Mouse (Mus musculus): ENCODE results near the gene Stx2. TPM values are rescaled to one million over a fixed set of nuclear protein-coding genes. Genes with fewer than 3 reads are reported as not detected.
A peak's percentile ranks its signal among the peaks of the same experiment; 100 is the strongest.

Gene Stx2
- polyA plus RNA-seq, 1 experiment from 2014 or later: 15.0 TPM

DNA sequence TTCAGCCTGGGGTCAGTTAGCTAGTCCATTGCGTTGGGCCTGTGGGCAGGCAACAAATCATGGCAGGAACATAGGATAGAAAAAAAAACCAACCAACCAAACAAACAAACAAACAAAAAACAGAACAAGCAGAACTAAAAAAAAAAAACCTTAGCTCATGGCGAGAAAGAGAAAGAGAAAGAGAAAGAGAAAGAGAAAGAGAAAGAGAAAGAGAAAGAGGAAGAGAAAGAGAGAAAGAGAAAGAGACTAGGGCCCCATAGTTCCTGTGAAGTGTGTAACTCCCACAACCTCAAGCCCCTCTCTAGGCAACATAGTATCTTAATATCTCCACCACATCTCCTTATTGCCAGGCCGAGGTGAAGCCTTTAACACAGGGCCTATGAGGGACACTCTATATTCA, 8.0 kb upstream of the Stx2 start:
- Histone ChIP-seq H3K27me3 (ENCODE audit: control insufficient read depth, insufficient read depth, low read length) (no peaks in the 10 kb centered on the region), H3K27ac (no peak overlapping the region), H3K4me2 (replicated peaks) (no peak overlapping the region), H3K4me3 (replicated peaks; ENCODE audit: low read length) (no peak overlapping the region), H3K36me3 (replicated peaks; ENCODE audit: control insufficient read depth, insufficient read depth) (no peaks in the 10 kb centered on the region), H3K9me3 (ENCODE audit: control insufficient read depth, low read length) (no peaks in the 10 kb centered on the region), H3K9ac (no peak overlapping the region), H3K4me1 (replicated peaks; ENCODE audit: control insufficient read depth, insufficient read depth, low read length) (peaks cover 7% of the 10 kb centered on the region)
- 92% methylated on average over 3 of the region's 3 CpGs for WGBS
- DNase-seq (ENCODE audit: low spot score) (no peak), ATAC-seq (ENCODE audit: low FRiP score) (no peak)

DNA sequence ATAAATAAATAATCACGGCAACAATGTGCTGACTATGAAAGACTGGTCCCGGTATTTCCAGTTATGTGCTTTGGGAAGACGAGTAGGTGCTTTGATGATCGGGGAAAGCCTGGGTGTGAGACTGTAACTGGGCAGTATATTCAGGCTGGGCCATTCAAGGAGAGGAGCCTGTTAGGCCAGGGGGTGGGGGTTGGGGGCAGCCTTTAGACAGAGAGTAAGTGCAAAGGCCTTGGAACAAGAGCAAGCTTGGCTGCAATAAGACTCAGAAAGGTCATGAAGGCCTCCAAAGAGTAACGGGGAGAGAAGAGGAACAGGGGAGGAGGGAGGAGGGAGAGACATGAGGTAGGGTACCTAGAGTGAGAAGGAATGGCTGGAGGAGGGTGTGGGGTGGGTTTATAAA, 7.2 kb upstream of the Stx2 start:
- Histone ChIP-seq H3K9ac (no peak overlapping the region), H3K4me3 (replicated peaks; ENCODE audit: low read length) (no peak overlapping the region), H3K27ac (no peak overlapping the region), H3K36me3 (replicated peaks; ENCODE audit: control insufficient read depth, insufficient read depth) (no peaks in the 10 kb centered on the region), H3K4me1 (replicated peaks; ENCODE audit: control insufficient read depth, insufficient read depth, low read length) (peaks cover 4% of the 10 kb centered on the region; the same call in 1 of the 2 replicates), H3K9me3 (ENCODE audit: control insufficient read depth, low read length) (no peaks in the 10 kb centered on the region), H3K27me3 (ENCODE audit: control insufficient read depth, insufficient read depth, low read length) (no peaks in the 10 kb centered on the region), H3K4me2 (replicated peaks) (no peak overlapping the region)
- ATAC-seq (ENCODE audit: low FRiP score): no peak
- DNase-seq (ENCODE audit: low spot score): no peak
- 86% methylated on average over 5 of the region's 5 CpGs for WGBS

DNA sequence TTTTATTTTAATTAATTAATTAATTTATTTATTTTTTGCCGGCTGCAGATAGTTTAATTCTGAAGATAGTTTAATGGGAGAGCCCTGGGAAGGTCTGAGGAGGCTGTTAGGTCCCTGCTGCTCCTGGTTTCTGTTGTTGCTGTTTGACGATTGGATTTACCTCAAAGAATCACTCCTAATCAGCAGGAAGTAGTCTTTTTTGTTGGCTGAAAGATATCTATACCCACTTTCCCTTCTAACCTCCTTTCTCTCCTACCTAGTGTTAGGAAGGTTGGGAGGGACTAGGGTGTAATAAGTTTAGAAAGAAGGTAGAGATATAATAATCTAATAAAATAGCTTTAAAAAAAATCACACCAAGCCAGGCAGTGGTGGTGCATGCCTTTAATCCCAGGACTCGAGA, 6.6 kb upstream of the Stx2 start:
- H3K4me3 ChIP-seq (replicated peaks; ENCODE audit: low read length): no peak overlapping the region
- no peak overlapping the region for H3K4me2 ChIP-seq (replicated peaks)
- ATAC-seq (ENCODE audit: low FRiP score) (no peak), DNase-seq (ENCODE audit: low spot score) (no peak)
- H3K9me3 ChIP-seq (ENCODE audit: control insufficient read depth, low read length): no peaks in the 10 kb centered on the region
- whole genome bisulfite sequencing: 85% methylated on average over 3 of the region's 3 CpGs
- H3K9ac ChIP-seq: no peak overlapping the region
- H3K27ac ChIP-seq: no peak overlapping the region
- peaks cover 4% of the 10 kb centered on the region; the same call in 1 of the 2 replicates for H3K4me1 ChIP-seq (replicated peaks; ENCODE audit: control insufficient read depth, insufficient read depth, low read length)
- no peaks in the 10 kb centered on the region for H3K27me3 ChIP-seq (ENCODE audit: control insufficient read depth, insufficient read depth, low read length)
- H3K36me3 ChIP-seq (replicated peaks; ENCODE audit: control insufficient read depth, insufficient read depth): no peaks in the 10 kb centered on the region

DNA sequence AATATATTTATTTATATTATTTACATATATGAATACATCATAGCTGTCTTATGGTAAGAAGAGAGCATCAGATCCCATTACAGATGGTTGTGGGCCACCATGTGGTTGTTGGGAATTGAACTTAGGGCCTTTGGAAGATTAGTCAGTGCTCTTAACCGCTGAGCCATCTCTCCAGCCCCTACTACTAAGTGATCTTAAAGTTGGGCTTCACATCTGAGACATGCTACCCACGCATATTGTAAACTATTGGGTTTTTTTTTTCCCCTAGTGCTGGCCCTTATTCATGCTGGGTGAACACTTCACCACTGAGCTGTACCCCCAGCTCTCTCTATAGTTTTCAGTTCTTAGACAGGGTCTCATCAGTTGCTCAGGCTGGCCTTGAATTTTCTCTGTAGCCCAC, 2.6 kb upstream of the Stx2 start:
- 83% methylated on average over 2 of the region's 2 CpGs for WGBS
- no peak for DNase-seq (ENCODE audit: low spot score)

DNA sequence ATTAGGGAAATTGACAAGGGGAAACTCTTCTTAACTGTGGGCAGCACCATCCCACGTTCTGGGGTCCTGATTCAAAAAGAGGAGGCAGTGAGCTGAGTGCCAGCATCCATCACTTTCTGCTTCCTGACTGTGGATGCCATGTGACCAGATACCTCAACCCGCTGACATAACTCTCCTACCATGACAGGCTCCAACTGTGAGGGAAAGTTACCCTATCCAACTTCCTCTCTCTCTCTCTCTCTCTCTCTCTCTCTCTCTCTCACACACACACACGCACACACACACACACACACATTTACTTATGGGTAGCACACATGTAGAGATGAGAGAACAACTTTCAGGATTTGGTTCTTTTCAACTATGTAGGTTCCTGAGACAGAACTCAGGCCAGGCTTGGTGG, 1.2 kb upstream of the Stx2 start:
- H3K4me2 ChIP-seq (replicated peaks): no peak overlapping the region
- H3K27me3 ChIP-seq (ENCODE audit: control insufficient read depth, insufficient read depth, low read length): no peaks in the 10 kb centered on the region
- H3K9ac ChIP-seq: no peak overlapping the region
- H3K27ac ChIP-seq: no peak overlapping the region
- peaks cover 17% of the 10 kb centered on the region for H3K4me1 ChIP-seq (replicated peaks; ENCODE audit: control insufficient read depth, insufficient read depth, low read length)
- no peaks in the 10 kb centered on the region for H3K9me3 ChIP-seq (ENCODE audit: control insufficient read depth, low read length)
- H3K36me3 ChIP-seq (replicated peaks; ENCODE audit: control insufficient read depth, insufficient read depth): peaks cover 8% of the 10 kb centered on the region; the same call in 1 of the 2 replicates
- 78% methylated on average over 3 of the region's 3 CpGs for WGBS
- ATAC-seq (ENCODE audit: low FRiP score) (no peak), DNase-seq (ENCODE audit: low spot score) (no peak)
- H3K4me3 ChIP-seq (replicated peaks; ENCODE audit: low read length): no peak overlapping the region

More for the DNA sequence above, 2.6 kb upstream of the Stx2 start:
- Histone ChIP-seq H3K36me3 (replicated peaks; ENCODE audit: control insufficient read depth, insufficient read depth) (no peaks in the 10 kb centered on the region), H3K27me3 (ENCODE audit: control insufficient read depth, insufficient read depth, low read length) (no peaks in the 10 kb centered on the region), H3K27ac (no peak overlapping the region), H3K9ac (no peak overlapping the region), H3K4me2 (replicated peaks) (no peak overlapping the region), H3K4me3 (replicated peaks; ENCODE audit: low read length) (no peak overlapping the region), H3K4me1 (replicated peaks; ENCODE audit: control insufficient read depth, insufficient read depth, low read length) (peaks cover 13% of the 10 kb centered on the region), H3K9me3 (ENCODE audit: control insufficient read depth, low read length) (no peaks in the 10 kb centered on the region)
- ATAC-seq (ENCODE audit: low FRiP score): no peak

DNA sequence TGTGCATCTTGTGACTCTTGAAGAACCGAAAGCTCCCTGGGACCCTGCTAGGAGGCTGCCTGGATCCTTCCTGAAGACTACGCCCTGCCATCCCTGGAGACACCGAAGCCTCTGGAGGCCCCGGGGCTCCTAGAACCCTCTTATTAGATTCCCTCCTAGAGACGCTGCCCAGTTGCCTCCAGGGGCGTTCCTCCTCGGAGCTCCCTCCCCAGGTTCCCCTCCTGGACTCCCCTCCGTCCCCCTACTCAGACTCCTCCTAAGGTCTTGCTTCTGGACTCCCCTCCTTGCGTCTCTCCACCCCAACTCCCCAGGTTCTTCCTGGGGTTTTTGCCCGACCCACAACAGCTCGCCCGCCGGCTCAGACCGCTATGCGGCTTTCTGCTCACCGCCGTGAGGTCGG, 366 bp downstream of the Stx2 start:
- peak; percentile 40 for DNase-seq (ENCODE audit: low spot score)
- ATAC-seq (ENCODE audit: low FRiP score): no peak; the same call in 1 of the 2 replicates
- WGBS: 0% methylated on average over 17 of the region's 18 CpGs

DNA sequence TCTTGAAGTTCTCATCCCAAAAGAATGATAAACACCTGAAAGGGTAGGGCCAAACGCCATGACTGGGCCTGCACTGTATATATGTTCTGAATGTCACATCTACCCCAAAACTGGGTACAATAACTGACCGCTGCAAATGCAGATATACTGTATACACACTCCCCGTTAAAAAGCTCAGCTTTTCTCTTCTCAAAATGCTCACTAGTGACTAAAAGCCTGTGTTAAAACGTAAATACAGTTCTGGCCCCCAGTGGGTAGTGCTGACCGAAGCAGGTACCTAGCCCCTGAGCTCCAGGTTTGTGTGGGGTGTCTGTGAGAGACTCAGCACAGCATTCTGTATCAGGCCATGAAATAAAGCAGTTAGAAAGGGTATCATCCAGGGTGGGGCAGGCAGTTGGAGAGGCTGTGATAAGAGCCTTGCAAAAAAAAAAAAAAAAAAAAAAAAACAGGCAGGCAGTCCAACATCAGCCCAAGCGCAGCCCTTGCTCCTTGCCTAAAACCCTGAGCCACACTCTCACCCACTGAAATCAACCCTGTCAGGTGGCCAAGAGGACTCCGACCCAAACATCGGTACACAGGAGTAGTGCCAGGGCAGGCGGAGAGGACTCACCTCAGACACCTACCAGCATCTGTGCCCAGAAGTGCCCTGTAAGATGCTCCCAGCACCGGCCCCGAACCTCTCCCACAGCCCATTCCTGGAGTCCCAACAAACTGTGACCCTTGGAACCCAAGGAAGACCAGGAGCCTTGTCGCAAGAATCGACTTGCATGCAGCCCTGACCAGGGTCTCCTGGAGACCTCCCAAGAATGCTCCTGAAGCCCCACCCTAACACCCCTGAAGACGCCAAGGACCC, 1.0 kb downstream of the Stx2 start:
- Histone ChIP-seq H3K4me3 (replicated peaks; ENCODE audit: low read length) (peak overlapping the region; percentile 54), H3K4me1 (replicated peaks; ENCODE audit: control insufficient read depth, insufficient read depth, low read length) (peaks cover 17% of the 10 kb centered on the region), H3K36me3 (replicated peaks; ENCODE audit: control insufficient read depth, insufficient read depth) (peaks cover 8% of the 10 kb centered on the region; the same call in 1 of the 2 replicates), H3K4me2 (replicated peaks) (peak overlapping the region; percentile 51), H3K9me3 (ENCODE audit: control insufficient read depth, low read length) (no peaks in the 10 kb centered on the region), H3K27me3 (ENCODE audit: control insufficient read depth, insufficient read depth, low read length) (no peaks in the 10 kb centered on the region), H3K9ac (peak overlapping the region; percentile 68), H3K27ac (no peak overlapping the region)
- 50% methylated on average over 14 of the region's 14 CpGs for WGBS
- DNase-seq (ENCODE audit: low spot score) (no peak), ATAC-seq (ENCODE audit: low FRiP score) (no peak)

More for the DNA sequence above, 366 bp downstream of the Stx2 start:
- Histone ChIP-seq H3K4me2 (replicated peaks) (peak overlapping the region; percentile 51), H3K4me3 (replicated peaks; ENCODE audit: low read length) (peak overlapping the region; percentile 54), H3K9me3 (ENCODE audit: control insufficient read depth, low read length) (no peaks in the 10 kb centered on the region), H3K27ac (0 out of 2 replicates have a peak overlapping the region, but pooled peaks have one; percentile 3), H3K4me1 (replicated peaks; ENCODE audit: control insufficient read depth, insufficient read depth, low read length) (peaks cover 17% of the 10 kb centered on the region), H3K9ac (peak overlapping the region; percentile 68), H3K27me3 (ENCODE audit: control insufficient read depth, insufficient read depth, low read length) (no peaks in the 10 kb centered on the region), H3K36me3 (replicated peaks; ENCODE audit: control insufficient read depth, insufficient read depth) (peaks cover 8% of the 10 kb centered on the region; the same call in 1 of the 2 replicates)

DNA sequence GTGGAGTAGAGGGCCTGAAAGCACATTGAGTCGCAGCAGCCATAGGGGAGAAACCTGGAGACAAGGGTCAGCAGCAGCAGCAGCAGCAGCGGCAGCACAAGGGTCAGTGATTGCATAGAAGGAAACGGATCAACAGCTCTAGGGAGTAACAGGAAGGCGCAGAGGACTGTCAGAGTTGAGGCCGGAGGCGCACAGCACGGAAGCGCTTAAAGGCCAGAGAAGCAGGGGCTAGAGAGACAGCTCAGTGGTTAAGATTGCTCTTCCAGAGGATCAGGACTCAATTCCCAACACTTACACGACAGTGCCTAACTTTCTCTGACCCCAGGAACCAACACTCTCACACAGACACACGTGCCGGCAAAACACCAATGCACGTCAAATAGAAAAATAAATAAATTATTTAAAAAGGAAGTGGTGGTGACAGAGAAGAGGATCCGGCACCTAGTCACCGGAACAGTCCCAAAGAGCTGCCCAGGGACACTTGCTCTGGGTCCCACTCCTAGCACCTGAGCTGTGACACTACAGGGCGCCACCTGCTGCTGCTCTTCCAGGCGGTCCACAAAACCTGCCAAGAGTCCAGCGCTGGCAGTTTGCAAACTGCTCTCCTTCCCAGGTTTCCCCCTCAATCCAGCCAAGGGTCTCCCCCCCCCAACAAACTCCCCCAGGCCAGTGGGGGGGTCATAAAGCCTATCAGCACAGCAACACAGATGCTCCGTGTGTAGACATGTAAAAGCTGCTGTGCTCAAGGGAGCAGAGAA, 2.2 kb downstream of the Stx2 start:
- Histone ChIP-seq H3K4me3 (replicated peaks; ENCODE audit: low read length) (no peak overlapping the region), H3K4me2 (replicated peaks) (no peak overlapping the region), H3K27ac (no peak overlapping the region), H3K4me1 (replicated peaks; ENCODE audit: control insufficient read depth, insufficient read depth, low read length) (peaks cover 17% of the 10 kb centered on the region), H3K36me3 (replicated peaks; ENCODE audit: control insufficient read depth, insufficient read depth) (peaks cover 8% of the 10 kb centered on the region; the same call in 1 of the 2 replicates), H3K9ac (no peak overlapping the region), H3K27me3 (ENCODE audit: control insufficient read depth, insufficient read depth, low read length) (no peaks in the 10 kb centered on the region), H3K9me3 (ENCODE audit: control insufficient read depth, low read length) (no peaks in the 10 kb centered on the region)
- DNase-seq (ENCODE audit: low spot score) (no peak), ATAC-seq (ENCODE audit: low FRiP score) (no peak)
- 73% methylated on average over 18 of the region's 18 CpGs for WGBS

DNA sequence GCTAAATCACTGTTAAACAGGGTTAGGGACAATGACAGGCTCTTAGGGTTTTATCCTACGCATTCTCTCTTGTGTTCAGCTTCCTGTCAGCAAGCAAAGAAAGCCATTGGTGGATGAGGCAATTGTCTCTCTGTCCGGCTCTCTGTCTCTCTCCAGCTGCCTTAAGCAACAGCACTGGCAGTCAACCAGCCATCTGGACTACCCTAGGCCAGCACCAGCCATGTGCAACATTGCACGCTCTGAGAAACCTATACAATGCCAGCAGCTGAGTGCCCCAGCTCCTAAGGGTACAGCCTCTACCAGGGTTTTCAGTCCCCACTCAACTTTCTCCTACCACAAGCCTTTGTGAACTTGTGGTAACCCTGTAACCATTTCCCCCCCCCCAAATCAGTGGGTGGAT, 3.0 kb downstream of the Stx2 start:
- no peak for DNase-seq (ENCODE audit: low spot score)
- ATAC-seq (ENCODE audit: low FRiP score): no peak
- peaks cover 8% of the 10 kb centered on the region; the same call in 1 of the 2 replicates for H3K36me3 ChIP-seq (replicated peaks; ENCODE audit: control insufficient read depth, insufficient read depth)
- H3K4me3 ChIP-seq (replicated peaks; ENCODE audit: low read length): no peak overlapping the region
- H3K4me1 ChIP-seq (replicated peaks; ENCODE audit: control insufficient read depth, insufficient read depth, low read length): peaks cover 20% of the 10 kb centered on the region
- no peak overlapping the region for H3K4me2 ChIP-seq (replicated peaks)
- WGBS: 57% methylated on average over 3 of the region's 3 CpGs
- H3K27ac ChIP-seq: no peak overlapping the region
- H3K9me3 ChIP-seq (ENCODE audit: control insufficient read depth, low read length): no peaks in the 10 kb centered on the region
- H3K27me3 ChIP-seq (ENCODE audit: control insufficient read depth, insufficient read depth, low read length): no peaks in the 10 kb centered on the region
- H3K9ac ChIP-seq: no peak overlapping the region
